Mouse (Mus musculus) 3T3-L1 (cell line): Measurements from ENCODE around the gene Fcgr3.
"Not testable (repeated sequence)": the region's sequence is repeated elsewhere in the genome, so short reads cannot be mapped to it uniquely, and the experiment has no call there.

ENCODE experiments used
- DNase-seq: peaks from one replicate; pipeline ENCODE4 v3.0.0-alpha.2; 2015; ENCODE audit warnings: low read depth, low spot score

The Fcgr3 gene

DNA sequence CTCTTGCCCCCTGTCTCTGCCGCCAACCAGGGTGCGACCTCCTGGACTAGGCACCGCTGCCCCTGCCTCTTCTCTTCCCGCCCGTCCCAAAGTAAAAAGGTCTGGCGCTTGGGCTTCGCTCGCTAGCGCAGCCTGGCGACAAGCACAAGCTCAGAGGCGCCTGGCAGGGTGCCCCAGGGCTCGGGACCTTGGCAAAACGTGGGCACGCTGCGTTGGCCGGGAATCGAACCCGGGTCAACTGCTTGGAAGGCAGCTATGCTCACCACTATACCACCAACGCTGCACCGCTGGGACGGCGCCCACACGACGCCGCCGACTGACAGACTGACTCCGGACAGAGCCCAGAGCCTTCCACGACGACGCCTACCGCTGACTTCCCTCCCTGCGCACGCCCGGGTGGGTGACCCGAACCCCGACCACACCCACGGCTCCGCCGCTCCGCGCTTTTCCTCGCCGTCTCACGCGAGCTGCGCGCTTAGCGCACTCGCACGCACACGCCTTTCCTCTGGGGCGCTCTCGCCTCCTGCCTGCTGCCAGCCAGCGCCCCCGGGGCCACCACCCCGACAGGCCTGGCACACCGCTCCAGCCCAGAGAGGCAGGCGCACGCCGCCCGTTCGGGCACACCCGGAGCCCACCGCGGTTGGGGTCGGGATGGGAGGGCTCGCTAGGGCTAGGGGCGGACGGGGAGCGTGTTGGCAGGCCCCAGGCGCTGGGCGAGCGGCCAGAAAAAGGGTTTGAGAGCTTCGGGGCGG lies at the start of gene Fcgr3:
Gene Fcgr3, minus strand, starts transcription at position 445 of the 752 bp plus-strand sequence.
- DNase-seq, result peak; percentile 64

DNA sequence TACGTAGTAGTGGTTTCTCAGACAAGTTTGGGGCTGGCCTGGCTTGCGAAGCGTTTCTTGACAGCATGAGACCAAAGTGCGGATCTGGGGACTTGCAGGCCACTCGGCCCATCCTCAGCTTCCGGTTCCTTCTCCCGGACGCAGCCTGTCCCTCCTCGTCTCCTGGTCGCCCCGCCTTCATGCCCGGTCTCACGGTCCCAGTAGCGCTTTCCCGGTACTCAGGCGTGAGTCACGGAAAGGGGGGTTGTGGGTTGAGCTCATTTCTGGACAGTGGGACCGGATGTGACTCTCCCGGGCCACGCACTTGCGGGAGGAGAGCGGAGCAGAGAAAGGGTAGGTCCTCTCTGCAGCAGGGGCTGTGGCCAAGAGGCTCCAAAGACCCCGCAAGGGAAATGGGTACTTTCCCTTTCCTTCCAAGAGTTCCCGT lies 49.2 kb upstream of the Fcgr3 start, which contains the start of gene Cfap126:
Gene Cfap126, plus strand, starts transcription at position 46 of the 427 bp plus-strand sequence.
- peak; percentile 83 for DNase-seq

DNA sequence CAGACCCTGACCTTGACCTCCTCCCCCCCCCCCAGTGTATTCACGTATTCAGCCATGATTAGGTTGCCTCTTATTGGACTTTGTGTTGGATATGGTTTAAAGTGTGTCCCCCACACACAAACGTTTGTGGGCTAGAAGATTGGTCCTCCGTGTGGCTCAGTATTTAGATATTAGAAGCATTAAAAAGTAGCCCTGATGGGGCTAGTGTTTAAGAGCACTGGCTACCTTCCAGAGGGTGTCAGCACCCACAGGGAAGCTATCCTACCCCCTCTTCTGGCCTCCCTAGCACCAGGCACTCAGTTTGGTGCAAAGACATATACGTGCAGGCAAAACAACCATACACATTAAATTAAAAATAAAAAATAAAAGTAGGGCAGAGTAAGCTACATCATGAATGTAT lies 48.3 kb upstream of the Fcgr3 start:
- no peak for DNase-seq

DNA sequence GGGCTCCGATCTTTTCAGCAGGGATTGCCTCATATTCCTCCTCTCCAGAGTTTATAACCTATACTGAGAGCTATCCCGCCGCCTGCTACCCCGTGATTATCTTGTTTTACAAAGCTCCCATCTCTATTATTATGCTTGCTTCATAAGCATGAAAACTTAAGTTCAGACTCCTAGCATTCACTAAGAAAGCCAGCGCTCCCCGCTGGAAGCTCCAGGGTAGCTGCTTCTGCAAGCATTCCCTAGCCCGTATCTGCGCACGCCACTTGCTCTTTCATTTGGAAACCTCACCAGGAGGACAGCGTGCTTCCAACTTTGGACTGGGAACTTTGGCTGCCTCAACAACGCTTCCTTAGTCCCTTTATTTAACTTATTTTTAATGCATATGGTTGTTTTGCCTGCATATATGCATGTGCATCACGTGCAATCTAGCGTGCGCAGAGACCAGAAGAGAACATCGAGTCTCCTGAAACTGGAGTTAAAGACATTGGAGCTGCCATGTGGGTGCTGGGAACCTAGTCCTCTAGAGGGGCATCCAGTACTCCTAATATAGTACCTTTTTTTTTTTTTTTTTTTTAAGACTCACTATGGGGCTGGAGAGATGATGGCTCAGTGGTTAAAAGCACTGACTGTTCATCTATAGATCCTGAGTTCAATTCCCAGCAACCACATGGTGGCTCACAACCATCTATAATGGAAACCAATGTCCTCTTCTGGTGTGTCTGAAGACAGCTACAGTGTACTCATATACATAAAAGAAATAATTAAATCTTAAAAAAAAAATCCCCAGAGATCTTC lies 47.2 kb upstream of the Fcgr3 start:
- DNase-seq, result peak; percentile 79

DNA sequence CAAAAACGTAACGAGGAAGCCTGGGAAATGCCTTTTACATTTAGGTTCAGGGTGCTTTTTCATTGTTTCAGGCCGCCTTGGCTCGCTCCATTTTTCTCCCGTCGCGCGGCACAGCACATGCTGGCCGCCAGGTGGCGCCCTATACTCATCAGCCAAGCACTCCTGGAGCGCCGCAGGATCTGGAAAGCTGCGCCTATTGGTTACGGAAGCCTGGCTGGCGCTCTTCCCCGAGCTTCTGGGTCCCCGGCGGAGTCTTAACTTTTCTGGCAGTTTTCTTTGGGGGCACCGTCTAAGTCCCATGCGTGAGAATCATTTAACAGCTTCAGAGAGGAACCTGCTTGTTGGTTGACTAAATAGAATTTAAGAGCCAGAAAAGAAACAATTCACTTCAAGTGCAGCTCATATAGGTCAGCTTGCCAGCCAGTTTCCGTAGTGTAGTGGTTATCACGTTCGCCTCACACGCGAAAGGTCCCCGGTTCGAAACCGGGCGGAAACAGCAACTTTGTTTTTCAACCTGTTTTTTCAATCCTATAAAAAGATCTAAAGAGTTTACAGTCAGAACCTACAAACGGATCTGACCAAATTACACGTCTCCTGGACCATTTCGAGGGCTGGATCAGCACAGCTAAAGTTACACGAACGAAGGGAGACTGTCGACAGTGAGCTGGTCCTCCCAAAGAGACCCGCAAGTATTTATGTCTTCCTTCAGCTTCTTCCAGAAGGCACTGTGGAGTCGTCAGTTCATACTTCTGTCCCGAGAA lies 46.5 kb upstream of the Fcgr3 start:
- DNase-seq, result peak; percentile 95

DNA sequence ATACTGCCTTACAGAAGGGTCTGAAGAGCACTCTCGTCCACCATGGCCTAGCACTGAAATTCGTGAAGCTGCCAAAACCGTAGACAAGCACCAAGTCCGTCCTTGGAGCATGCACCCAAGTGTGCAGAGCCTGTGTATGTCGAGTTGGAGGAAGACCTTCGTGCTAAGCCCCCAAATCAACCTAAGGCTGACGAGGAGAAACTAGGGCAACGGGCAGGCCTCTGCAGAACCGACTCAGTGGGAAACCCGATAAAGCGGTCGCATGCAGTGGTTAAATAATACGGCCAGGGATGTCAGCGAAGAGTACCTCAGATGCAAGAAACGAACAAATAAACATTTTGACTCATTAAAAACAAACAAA lies 45.9 kb upstream of the Fcgr3 start:
- DNase-seq, result no peak

DNA sequence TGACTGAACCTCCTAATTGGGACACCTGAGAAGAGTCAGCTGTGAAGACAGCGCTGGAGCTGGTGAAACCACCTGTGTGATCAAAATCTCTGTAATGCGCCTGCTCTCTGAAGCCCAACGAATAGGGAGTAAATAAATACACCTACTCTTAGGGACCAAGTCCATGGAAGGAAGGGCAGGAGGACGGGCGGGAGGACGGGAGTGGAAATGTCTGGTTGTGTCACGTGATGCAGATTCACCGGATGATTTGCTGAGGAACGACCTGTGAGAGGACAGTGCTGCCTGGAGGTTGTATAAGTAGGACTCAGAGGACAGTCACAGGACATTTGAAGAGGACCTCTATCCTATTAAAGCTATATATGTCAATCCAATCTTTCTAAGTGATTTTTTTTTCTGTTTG lies 44.9 kb upstream of the Fcgr3 start:
- no peak for DNase-seq

DNA sequence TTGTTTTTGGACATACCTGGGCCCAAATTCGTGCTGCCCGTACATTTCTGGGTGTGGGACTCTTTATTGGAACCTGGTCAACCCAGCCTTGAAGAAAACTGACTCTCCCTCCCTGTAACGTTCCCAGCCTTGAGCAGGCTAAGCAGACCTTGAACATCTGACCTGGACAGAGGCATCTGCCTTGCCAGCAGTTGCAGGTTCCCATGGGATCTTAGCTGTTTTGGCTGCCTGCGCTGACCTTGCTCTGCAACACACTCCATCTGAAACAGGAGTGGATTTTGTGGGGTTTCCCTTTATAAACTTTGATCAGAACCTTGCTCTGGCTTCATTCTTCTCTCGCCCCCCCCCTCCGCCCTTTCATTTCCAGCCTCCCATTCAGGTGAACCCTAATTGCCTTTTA lies 40.5 kb upstream of the Fcgr3 start:
- no peak for DNase-seq

DNA sequence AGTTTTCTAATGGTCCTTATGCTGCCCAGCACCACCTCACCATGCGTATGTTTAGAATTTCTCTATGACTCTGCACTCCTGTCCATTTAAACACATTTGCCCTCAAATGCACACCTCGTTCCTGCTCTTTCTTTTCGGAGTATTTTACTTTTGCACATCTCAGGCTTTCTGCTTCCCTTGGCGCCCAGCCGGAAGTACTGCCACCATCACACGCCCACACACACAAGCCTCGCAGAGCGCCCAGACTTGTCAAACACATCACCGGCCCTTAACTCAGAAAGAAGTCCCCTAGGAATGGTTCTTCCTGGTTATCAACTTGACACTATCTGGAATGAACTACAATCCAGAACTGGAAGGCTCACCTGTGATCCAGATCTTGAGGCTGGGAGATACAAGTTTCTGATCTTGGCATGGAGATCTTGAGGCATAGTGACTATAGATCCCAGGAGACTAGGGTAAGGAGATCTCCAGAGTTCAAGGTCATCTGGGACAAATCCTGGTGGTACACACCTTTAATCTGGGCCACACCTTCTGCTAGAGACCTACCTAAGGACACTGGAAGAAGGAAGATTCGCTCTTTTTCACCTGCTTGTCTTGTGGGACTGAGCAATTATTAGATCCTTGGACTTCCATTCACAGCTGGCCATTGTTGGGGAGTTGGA lies 38.6 kb upstream of the Fcgr3 start:
- DNase-seq, result peak; percentile 77

DNA sequence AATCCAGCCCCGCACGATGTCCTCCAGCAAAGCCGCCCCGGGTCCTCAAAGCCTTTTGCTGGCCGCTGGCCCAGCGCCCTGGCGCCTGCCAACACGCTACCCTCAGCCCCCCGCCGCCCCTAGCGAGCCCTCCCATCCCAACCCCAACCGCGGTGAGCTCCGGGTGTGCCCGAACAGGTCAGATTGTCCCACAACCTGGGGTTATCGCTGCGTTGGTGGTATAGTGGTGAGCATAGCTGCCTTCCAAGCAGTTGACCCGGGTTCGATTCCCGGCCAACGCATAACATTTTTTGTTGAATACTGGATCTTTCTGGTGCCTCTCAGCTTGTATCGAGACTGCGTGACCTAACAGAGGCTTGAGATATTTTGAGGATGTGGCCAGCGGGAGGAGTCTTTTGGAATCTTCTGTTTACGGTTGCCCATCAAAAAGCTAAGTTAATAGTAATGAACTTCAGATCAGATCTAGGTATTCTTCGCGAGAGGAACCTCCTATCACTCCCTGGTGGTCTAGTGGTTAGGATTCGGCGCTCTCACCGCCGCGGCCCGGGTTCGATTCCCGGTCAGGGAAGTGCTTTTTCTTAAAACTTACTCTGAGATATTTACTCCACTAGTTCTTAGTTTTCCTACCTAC lies 37.9 kb upstream of the Fcgr3 start:
- DNase-seq, result peak; percentile 97

DNA sequence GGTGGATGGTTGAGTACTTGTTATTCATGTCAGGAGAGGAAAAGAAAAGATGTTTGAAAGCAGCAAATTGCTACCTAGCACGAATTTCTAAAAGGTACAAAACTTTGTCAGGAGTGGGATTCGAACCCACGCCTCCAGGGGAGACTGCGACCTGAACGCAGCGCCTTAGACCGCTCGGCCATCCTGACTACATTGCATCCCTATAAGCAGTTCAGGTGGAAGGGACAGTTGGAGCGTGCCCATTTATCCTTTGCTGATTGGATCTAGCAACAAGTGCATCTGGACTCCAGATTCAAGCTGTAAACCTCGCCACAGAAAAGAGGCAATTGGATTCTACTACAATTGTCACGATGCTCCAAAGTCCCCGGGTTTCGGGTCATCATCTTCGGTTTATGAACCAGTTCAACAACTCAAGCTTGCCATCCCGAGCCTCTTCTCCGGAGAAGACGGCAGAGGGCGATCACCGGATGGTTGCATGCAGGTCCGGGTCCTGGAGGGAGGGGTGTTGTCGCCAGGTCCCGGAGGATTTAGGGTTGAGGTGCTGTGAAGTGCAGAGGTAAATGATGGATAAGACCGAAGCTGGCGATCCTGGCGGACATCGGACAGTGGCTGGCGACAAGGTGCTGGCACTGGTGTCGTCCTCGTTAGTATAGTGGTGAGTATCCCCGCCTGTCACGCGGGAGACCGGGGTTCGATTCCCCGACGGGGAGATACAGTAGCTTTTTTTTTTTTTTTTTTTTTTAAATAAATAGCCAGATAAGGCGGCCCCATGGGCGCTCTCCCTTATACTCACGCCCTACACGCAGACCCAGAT lies 37.2 kb upstream of the Fcgr3 start:
- DNase-seq, result peak; percentile 90

DNA sequence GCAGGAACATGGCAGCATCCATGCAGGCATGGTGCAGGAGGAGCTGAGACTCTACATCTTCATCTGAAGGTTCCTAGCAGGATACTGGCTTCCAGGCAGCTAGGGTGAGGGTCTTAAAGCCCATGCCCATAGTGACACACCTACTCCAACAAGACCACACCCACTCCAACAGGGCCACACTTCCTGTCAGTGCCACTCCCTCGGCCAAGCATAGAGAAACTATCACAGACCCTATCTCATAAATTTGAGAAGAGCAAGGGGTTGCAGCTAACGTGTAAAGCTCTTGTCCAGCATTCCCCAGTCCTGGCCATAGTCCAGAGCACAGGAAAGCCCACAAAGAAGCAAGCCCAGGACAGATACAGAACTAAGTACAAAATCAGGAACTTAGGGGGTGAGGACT lies 36.3 kb upstream of the Fcgr3 start:
- DNase-seq, result peak; percentile 23

DNA sequence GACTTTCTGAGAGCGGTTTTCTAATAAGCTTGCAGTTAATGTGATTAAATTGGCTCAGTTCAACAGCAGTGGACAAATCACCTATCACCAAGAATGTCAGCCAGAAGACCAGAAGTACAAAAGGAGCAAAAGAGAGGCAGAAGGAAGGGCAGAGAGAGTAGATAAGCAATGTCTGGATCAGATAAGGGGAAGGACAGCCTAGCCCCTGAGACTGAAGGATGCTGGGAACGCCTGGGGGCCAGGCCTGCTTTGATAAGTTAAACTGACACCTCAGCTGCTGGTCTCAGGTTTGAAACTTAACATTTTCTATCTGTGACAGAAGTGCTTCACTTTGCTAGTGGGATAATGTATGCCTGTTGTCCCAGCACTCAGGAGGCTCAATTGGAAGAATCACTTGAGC lies 32.9 kb upstream of the Fcgr3 start:
- no peak for DNase-seq

DNA sequence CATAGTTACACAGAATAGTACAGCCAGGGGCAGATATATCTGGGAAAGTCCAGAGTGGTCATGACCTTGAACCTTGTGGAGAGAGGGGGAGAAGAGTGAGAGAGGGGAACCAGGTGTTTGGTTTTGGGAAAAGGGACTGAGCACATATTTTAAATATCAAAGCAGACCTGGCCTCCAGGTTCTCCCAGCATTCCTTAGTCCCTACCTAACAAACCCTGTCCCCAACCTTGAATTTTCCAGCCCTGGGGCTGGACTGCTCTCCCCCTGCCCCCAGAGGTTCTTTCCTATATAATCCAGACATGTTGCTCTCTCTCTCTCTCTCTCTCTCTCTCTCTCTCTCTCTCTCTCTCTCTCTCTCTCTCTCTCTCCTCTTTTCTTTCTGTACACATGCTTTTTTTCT lies 32.4 kb upstream of the Fcgr3 start:
- DNase-seq, result no peak

DNA sequence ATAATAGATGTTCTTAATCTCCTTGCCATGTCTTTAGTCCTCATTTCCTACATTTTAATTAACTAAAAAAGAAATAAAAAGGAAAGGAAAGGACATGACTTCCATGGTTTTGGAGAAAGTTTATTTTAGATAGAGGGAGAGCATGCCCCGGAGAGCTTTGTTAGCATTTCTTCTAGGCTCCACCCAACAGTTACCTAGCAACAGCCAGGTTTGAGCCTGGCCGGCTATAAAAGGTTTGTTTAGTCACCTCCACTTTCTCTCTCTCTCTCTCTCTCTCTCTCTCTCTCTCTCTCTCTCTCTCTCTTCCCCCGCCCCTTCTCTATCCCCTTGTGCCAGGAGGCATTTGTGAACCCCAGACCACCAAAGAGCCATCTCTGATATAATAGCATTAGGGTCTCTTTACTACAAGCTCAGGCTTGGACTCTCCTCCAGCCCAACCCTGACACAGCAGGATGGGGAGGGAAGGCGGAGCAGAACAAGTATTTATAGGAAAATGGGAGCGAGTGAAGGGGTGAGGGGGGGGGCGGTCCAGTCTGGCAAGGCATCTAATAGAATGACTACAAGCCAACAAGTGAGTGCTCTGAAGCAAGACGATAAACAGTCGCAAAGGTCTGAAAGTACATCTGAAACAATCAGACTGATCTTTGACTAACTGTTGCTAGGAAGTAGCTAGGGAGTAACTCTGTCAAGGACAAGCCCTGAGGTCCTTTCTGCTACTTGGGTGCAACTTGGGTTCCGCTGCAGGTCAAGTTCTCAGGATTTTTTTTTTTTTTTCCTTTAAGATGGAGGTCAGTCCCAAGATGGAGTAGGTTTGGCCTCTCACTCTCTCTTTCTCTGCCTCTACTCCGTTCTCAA lies 31.6 kb upstream of the Fcgr3 start:
- DNase-seq, result no peak

DNA sequence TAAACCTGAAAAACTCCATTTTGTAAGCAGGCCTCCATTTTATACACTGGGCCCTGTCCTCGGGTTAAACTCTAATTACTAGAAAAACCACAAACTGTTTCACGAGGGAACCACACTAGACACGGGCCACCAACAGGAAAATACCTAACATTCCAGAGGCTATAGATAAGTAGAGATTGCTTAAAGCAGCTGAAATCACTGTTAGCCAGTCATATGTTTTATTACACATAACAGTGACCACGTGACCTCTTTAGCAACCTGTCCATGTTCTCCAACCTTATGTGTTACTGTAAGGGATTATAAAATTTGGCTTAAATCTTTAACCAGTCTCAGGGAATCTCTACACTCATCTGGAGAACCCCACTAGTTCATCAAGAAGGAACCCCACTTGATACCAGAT lies 29.7 kb upstream of the Fcgr3 start:
- DNase-seq, result peak; percentile 76

DNA sequence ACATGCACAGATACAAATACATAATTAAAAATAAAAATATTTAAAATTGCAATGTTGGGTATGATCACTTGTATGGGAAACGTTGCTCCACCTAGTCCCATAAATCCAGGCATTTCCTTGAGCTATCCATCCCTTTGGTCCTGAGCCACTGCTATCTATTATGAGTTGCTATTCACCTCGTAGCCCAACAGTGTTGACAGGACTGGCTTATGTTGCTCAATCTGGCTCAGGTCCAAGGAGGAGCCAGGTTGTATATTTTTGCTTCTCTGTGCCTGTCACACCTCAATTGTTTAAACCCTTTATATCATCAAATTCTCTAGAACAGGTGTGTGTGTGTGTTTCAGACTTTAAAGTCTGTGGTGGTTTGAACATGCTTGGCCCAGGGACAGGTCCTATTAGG lies 26.0 kb upstream of the Fcgr3 start:
- no peak for DNase-seq

DNA sequence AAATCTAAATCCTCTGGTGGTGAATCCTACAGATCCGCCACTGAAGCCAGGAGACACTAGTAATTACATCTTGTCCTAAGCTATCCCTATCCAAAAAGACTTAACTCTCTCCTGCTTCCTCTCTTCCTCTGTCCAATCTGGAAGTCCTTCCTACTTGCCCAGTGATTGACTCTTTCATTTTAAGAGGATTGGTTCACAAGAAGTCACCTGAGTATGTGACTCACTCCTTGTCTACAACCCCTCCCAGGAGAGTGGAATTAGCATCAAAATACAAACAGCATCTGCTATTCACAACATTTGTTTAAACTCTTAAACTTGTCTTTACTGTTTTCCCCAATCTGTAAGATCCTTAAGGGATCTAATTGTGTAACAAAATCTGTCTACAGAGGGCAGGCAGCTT lies 25.2 kb upstream of the Fcgr3 start:
- DNase-seq, result no peak

DNA sequence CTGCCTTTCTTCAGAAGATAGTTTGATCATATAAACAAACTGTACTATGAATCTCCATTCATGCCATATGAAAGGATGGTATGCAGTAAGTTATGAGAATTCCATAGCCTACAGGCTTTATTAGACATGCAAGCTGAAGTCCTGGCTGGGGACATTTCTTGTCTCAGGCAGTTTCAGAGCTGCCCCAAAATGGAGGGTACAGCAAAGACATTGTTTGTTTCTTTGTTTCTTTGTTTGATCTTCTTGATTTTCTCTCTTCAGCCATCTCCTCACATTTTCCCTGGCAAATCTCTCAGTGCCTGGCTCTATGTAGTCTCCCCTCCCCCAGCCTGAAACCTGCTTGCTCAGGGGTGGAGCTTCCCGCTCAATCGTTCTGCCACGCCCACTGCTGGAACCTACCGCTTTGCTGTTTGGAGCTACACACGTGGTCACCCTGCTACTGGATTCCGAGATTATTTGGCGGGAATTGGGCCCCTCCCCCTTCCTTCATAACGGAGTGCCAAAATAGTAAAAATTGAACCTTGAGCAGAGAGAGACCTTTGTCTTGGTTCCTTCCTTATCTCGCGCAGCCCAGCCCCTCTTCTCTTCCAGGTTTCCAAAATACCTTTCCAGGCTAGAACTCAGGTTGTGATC lies 23.6 kb upstream of the Fcgr3 start:
- DNase-seq, result not testable (repeated sequence)
